Mouse (Mus musculus) fat pad, adult 2 months (tissue): ENCODE results near the gene Nicn1.
A peak's percentile ranks its signal among the peaks of the same experiment; 100 is the strongest.
"Not testable (repeated sequence)": the region's sequence is repeated elsewhere in the genome, so short reads cannot be mapped to it uniquely, and the experiment has no call there.

Source experiments
- DNase-seq: peaks from one replicate; pipeline ENCODE4 v3.0.0-alpha.2; 2011; ENCODE audit warnings: low read depth, low spot score; ENCODE audit errors: extremely low read depth

Nicn1 gene

DNA sequence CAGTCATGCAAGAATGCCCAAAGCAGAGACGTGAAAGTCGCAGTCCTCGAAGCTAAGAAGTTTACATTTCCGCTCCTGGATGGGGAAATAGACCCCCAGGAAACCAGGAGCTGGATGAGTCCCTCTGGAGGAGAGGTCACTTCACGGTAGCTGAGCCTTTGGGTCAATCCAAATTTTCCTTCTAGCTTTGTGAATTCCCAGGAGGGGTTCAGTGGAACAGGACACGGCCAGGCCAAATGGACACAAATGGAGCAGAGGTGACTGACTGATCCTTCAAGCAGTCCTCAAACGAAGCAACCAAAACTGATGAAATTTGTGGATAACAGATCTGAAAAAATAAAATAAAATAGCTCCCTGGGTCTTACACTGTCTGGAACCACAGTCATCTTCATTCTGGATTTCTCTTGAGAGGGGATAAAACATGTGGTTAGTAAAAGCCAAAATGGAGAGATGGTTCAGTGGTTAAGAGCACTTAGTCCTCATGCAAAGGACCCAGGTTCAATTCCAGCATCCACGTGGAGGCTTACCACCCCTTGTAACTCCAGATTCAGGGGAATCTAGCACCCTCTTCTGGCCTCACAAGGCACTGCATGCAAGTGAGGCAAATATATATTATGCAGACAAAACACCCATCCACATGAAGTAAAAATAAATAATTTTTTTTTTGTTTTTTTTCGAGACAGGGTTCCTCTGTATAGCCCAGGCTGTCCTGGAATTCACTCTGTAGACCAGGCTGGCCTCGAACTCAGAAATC is 11.4 kb upstream of the Nicn1 start:
- no peak for DNase-seq

DNA sequence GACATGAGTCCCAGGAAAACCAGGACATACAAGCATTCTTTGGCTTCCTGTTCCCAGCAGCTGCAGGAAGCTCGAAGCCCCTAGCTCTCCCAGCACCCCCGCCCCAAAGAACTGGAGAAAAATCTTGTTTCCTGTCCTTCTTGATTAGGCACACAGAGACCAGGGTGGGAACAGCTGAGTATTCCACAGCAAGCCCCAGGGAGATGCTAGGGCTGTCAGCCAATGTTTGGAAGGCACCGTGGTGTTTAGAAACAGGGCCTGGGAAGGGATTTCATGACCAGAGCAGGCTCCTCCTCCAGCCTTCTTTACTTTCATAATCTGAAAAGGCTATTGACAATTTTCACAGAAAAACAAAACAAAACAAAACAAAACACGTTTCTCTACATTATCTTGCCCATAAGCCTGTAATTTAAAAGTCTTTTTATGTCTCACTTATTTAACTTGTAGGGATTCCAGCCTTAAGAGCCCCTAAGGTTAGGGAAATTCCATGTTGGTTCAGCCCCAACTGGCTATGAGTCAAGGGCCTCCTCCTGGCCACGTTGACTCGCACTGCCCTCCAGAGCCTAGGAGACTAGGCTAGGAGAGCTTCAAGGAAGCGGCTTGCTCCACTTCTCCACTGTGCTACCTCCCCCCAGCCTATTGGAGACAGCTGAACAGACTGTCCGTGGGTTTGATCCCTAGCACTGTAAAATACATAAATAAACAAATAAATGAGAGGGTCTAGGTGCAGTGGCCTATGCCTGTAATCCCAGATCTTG is 10.0 kb upstream of the Nicn1 start:
- no peak for DNase-seq

DNA sequence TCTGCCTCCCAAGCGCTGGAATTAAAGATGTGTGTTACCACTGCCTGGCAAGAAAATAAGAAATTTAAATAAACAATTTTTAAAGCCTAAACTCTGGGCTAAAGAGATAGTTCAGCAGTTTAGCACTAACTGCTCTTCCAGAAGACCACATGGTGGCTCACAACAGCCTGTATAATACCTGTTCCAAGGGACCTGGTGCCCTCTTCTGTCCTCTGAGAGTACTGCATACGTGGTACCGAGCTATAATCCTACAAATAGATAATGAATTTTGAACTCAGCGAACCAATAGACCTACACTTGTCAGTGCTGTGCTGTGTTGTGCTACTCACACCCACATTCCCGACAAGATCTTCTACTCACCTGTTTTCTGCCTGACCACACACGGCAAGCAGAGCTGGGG is 5.8 kb upstream of the Nicn1 start:
- DNase-seq = no peak

DNA sequence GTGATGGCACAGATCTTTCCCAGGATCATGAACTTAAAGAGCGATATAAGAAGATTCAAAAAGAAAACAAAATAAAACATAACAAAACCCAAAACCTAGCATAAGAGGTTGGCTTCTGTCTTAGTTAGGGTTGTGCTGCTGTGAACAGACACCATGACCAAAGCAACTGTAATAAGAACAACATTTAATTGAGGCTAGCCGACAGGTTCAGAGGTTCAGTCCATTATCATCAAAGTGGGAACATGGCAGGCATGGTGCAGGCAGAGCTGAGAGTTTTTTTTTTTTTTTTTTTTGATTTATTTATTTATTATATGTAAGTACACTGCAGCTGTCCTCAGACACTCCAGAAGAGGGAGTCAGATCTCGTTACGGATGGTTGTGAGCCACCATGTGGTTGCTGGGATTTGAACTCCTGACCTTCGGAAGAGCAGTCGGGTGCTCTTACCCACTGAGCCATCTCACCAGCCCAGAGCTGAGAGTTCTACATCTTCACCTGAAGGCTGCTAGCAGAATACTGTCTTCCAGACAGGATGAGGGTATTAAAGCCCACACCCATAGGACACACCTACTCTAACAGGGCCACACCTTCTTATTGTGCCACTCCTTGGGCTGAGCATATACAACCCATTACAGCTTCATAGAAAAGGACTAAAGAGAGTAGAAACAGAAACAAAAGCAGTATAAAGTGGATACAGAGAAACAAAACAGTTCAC is 2.5 kb upstream of the Nicn1 start:
- not testable (repeated sequence) for DNase-seq

DNA sequence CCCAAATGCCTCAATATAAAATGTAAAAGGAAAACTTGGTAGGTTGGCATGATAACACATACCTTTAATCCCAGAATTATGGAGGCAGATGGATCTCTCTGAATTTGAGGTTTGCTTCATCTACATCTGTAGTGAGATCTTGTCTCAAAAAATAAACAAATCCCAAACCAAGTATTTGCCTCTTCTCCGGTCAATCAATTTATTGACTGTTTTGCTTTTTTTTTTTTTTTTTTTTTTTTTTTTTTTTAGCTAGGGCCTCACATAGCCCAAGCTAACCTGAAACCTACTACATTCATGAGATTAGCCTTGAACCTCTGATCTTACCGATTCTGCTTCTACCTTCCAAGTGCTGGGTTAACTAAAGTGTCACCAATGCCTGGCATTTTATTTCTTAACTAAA is 882 bp upstream of the Nicn1 start:
- DNase-seq = no peak

DNA sequence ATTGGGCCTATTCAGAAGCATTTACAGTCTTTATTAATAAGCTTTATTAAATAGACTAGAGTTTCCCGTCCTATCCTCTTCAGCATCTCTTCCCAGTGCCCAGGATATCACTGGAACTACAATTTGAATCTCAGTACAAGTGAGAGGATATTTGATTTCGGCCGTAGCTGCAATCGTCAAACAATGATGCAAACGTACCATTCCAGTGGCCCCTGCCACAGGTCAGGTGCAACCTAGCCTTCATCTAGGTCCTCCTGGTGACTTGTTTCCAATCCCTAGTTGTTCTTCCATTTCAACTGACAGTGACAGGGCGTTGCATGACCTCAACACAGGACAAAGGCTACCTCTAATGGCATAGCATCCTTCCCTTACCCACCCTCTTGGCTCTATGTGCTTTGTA is 544 bp downstream of the Nicn1 start:
- no peak for DNase-seq

DNA sequence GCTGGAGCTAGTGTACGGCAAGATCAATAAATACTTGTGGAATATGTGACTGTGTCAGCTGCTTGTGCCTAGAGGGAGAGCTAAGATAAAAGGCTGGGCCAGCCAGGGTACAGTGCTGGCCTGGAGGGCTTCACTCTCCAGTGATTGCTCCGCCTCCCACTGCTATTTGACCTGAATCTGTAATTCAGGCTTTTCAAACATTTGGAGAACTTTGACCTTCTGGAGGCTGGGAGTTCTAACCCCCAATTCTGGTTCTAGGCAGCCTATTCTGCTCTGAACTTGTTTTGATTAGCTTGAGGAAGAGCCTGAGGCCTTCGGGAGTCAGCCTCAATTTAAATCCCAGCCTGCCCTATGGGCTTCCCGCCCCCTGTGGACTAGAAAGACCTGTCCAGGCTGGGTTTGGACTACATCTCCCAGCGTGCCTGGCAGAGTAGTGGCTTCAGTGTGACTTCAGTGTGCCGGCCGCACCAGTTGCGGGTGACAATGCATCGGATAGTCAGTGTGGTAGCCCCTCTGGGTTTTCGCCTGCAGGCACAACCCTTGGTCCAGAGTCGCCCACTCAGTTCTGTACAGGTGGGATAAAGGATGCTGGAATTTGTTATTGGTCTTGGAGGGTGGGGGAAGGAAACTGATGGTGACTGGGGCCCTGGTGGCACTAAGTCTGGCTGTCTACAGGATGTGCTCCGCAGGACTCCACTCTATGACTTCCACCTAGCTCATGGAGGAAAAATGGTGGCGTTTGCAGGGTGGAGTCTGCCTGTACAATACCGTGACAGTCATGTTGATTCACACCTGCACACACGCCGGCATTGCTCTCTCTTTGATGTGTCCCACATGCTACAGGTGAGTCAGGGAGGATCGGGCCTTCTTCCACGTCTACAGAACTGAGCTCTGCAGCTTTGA is 6.5 kb downstream of the Nicn1 start, which contains the start of gene Amt:
Gene Amt (plus strand): TSS at position 401 of the 903 bp plus-strand sequence.
- no peak for DNase-seq

DNA sequence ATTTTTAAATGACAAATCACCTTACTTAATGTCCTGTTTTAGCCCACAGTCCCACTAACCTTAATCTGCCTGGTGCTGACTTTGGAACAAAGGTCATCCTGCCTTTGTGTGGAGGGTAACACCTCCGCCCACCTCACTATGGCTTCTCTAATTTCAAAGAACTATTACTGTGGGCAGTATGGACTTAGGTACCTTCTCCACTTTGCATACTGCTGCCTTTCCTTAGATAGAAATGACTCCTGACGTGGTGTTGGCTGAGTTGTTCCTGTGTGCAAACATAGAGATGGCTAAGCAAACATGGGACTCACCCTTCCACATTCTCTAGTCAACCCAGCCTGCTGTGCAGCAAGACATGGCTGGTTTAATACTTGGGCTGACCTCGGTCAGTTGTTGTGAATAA is 11.6 kb downstream of the Nicn1 start:
- no peak for DNase-seq

DNA sequence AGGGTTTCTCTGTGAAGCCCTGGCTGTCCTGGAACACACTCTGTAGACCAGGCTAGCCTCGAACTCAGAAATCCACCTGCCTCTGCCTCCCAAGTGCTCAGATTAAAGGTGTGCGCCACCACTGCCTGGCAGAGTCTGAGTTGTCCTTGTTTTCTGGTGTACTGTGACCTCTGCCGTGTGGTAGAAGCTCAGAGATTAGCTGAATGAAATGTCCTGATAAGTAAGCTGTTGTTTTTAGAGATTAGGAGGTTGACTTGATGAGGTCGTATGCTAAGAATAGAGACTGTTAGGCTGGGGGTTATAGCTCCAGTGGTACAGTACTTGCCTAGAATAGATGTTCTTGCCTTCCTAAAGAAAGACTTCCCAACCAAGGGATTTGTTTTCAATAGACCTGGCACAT is 14.5 kb downstream of the Nicn1 start:
- no peak for DNase-seq

DNA sequence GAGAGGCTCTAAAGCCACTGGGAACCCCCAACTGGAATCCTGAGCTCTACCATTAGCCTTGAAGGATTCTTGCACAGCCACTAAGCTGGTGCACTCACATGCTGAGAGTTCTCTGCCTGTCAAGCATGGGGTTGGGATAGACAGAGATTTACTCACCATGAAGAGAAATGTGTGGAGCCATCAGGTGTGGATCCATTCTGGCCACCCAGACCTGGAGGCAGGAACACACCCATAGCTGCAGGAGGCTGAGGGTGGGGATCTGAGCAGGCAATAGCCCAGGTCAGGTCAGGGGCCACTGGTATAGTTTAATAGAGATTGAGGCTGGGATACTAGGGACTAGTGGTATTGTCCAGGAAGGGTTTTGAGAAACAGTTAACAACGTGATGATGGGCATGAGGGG is 14.9 kb downstream of the Nicn1 start:
- DNase-seq = no peak

DNA sequence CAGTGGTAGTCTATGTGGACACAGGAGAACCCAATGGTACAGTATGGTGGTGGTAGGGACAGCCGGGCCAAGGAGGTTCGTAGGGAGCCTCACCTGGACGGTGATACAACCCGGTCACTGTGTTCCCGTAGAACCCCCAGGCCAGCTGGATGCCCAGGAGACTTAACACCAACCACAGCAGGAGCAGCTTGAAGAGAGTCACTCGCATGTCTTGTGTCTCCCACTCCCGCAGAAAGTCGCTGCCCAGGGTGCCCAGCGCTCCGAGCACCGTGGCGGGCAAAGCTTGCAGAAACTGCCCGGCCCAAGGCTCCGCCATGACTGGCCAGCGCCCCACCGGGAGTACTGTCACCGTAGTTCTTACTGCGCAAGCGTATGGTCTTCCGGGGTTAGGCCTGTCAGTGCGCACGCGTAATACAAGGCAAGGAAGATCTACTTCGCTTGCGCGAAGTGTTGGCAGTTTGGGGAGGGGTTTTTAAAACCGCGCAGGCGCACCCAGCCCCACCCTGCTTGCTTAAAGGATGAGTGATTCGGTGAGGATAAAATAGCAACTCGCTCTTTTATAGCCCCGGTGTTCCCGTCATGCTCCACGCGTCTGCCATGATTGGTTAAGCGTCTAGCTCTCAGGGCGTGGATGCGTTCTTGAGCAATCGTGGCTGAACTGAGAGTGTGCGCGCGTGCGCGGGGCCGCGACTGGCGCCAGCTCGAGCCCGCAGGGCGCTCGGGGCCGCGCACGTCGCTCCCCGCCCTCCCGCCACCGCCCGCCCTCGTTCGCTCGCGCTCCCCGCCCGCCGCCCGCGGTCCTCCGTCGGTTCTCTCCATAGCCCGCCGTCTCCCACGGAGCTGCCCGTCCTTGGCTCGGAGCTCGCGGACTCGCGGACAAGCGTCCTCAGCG is 15.6 kb downstream of the Nicn1 start, which contains the start of the genes Rhoa and Tcta:
Gene Rhoa (plus strand): TSS at position 501 of the 892 bp plus-strand sequence.
Gene Tcta (minus strand): TSS at position 532 of the 892 bp plus-strand sequence.
- DNase-seq = peak; percentile 95

DNA sequence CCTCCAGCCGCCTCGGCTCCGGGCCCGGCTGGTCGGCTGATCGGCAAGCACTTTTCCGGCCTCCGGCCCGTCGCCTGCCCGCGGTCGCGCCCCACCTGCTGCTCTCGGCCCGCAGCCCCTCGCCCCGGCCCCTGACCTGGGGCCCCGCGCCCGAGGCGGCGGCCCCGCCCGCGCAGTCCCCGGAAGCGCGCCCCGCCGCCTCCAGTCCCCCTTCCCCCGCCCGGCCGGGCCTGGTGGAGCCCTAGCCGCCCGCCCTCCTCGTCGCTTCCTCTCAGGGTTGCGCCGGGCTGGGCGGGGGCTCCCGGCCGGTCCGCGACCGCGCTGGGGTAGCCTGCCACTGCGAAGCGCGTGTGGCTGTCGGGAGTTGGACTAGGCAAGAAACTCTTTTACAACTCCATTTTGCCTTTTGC is 16.3 kb downstream of the Nicn1 start:
- DNase-seq = no peak

DNA sequence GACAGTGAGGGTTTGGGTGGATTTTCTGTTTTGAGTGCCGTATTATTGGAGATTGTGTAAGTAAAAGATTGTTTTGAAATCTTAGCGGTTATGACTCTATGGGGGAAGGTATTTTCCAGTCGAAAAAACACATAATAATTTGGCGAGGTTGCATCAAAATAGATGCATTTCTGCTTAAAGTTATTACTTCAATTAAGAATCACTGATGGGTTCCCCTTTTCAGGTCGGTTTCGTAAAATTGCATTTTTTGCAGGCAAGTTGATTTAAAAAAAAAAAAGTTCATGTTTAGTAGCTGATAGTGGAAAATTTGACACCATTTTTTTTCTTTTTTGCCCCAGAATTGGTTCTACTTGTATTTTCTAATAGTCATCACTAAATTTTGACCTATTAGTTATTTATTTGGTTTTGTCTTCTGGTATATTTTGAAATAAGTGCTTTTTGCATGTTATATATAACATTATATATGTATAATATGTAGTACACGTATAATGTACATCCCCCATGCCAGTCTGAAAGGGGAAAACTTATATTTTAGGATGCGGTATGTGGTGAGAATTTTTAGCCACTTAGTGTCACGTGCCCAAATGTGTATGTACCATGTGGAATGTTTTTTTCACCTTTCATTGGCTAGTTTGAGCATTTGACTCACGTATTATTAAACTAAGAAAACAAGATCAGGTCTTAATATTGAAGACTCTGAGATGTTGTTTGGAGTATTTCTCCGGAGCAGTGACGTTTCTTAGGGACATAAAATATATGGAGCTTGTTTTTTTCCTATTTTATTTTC is 17.0 kb downstream of the Nicn1 start:
- no peak for DNase-seq

DNA sequence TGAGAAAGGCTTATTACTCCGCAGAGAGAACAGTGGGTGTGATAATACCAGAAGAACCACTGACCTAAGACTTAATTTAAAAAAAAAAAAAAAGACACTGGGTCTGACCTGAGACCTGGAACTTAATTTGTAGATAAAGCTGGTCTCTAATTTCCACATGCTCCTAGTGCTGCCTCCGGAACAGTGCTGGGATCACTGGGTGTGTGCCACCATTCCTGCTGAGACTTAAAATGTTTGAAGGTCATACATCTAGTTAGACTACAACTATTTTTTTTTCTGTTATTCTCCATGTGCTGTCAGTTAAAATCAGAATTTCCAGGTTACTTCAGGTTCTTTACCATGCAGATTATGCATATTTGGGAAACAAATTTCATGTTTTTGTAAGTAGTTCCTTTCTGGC is 17.9 kb downstream of the Nicn1 start:
- DNase-seq = no peak

DNA sequence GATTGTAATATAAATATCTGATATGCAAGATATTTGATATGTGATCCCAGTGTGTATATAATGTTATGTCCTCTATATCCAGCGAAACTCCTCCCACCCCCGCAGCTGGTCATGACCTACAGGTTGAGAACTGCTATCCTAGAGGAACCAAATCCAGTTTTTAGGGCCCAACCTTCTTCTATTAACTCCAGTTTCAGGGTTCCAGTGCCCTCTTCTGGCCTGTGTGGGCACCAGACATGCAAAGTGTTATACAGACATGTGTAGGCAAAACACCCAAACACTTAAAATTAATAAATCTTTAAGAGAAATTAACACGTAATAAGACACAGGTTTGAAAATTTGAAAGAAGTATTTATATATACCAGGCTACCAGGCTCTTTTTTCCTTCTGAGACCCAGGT is 27.3 kb downstream of the Nicn1 start:
- no peak for DNase-seq

DNA sequence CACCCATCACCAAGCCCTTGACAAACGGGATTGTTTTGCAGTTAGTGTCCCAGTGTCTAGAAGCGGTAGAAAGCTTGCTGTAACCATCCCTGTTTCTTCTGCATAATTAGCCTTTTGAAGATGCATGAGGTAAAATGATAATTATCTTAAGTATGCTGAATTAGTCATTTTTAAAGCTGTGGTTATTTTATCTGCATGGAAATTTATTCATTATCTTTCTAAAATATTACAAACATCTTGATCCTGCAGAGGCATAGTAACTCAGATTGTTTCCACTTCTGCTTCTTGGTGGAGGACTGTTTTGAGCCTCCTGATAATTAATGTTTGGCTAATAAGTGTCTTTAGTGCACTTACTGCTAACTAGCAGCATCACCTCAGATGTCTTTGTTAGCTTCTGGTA is 28.2 kb downstream of the Nicn1 start:
- DNase-seq = no peak

DNA sequence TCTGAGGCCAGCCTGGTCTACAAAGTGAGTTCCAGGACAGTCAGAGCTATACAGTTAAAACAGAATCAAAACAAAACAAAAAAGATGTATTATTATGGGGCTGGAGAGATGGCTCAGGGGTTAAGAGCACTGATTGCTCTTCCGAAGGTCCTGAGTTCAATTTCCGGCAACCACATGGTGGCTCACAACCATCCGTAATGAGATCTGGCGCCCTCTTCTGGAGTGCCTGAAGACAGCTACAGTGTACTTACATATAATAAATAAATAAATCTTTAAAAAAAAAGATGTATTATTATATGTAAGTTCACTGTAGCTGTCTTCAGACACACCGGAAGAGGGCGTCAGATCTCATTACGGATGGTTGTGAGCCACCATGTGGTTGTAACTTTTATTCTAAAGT is 31.8 kb downstream of the Nicn1 start:
- not testable (repeated sequence) for DNase-seq

DNA sequence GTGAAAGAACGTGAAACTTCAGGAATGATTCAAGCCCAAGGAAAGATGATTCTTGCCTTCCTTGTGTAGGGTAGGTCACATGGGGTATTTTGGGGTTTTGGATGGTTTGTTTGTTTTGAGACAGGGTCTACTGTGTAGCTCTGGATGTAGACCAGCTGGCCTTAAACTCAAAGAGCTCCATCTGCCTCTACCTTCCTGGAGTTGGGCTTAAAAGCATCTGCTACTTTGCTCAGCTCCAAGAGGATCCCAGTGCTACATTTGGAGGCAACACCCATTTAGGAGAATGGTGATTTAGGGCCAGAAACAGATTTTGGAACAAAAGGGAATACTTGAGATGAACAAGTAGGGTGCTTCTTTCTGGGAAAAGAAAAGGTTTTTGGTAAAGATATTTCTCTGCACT is 34.6 kb downstream of the Nicn1 start:
- DNase-seq = no peak

DNA sequence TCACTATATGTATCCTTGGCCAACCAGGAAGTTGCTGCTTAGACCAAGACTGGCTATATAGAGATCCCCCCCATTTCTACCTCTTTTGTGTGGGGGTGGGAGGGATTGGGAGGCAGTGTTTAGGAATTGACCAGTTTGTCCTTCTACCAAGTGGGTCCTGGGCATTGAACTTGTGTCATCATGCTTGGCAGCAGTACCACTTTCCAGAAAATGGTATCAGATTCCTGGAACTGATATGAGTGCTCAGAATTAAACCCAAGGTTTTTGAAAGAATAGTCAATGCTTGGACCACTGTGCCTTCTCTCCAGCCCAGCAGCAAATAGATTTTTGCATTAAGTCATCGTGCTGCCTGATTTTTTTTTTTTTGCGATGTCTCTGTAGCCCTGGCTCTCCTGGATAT is 35.6 kb downstream of the Nicn1 start:
- DNase-seq = no peak
